Mouse (Mus musculus): ENCODE measurements around the gene Gm5269. TPM values are rescaled to one million over a fixed set of nuclear protein-coding genes. Genes with fewer than 3 reads are reported as not detected.

Gm5269 gene
- polyA plus RNA-seq (2015; fragmentation: Nextera tagmentation; extraction: Ambion mirVana): not detected in 2 replicates

- ATAC-seq (ENCODE audit: insufficient read depth): no peak
- no peaks in the 10 kb centered on the region for H3K9me3 ChIP-seq (replicated peaks)
- no peak within 1 kb of the TSS for H3K9ac ChIP-seq
- H3K27me3 ChIP-seq: no peaks in the 10 kb centered on the region
- no peaks in the 10 kb centered on the region for H3K36me3 ChIP-seq (replicated peaks)
- no peak within 1 kb of the TSS for H3K27ac ChIP-seq (replicated peaks)
- no peak within 1 kb of the TSS for H3K4me2 ChIP-seq
- no peaks in the 10 kb centered on the region for H3K4me1 ChIP-seq (replicated peaks)
- no peak within 1 kb of the TSS for H3K4me3 ChIP-seq (replicated peaks)
Measured at GRCm38 (mm10) chr1:45890173-45890572, at the start of gene Gm5269. TSS of gene Gm5269 (minus strand) at chr1:45890273.

- no peak for ATAC-seq (ENCODE audit: insufficient read depth)
- H3K9ac ChIP-seq: no peak overlapping the region
- H3K27me3 ChIP-seq: no peaks in the 10 kb centered on the region
- no peaks in the 10 kb centered on the region for H3K9me3 ChIP-seq (replicated peaks)
- no peaks in the 10 kb centered on the region for H3K36me3 ChIP-seq (replicated peaks)
- no peak overlapping the region for H3K27ac ChIP-seq (replicated peaks)
- H3K4me2 ChIP-seq: no peak overlapping the region
- H3K4me1 ChIP-seq (replicated peaks): peaks cover 17% of the 10 kb centered on the region
- no peak overlapping the region for H3K4me3 ChIP-seq (replicated peaks)
Measured at GRCm38 (mm10) chr1:45931127-45931526, 41.1 kb upstream of the Gm5269 start.

GRCm38 (mm10) chr1:45926911-45927310, 36.8 kb upstream of the Gm5269 start:
- Histone ChIP-seq H3K9ac (peak overlapping the region; percentile 18; the same call in 1 of the 2 replicates), H3K4me1 (replicated peaks) (peaks cover 44% of the 10 kb centered on the region), H3K36me3 (replicated peaks) (peaks cover 15% of the 10 kb centered on the region; the same call in 1 of the 2 replicates), H3K4me3 (replicated peaks) (peak overlapping the region; percentile 85), H3K27ac (replicated peaks) (peak overlapping the region; percentile 93), H3K27me3 (no peaks in the 10 kb centered on the region), H3K4me2 (peak overlapping the region; percentile 85), H3K9me3 (replicated peaks) (no peaks in the 10 kb centered on the region)
- 27% methylated on average over 3 of the region's 3 CpGs for WGBS (ENCODE audit: insufficient replicate concordance)
- ATAC-seq (ENCODE audit: insufficient read depth): no peak

- WGBS (ENCODE audit: insufficient replicate concordance): 6% methylated on average over 9 of the region's 9 CpGs
- ATAC-seq (ENCODE audit: insufficient read depth): peak; percentile 88
- H3K9ac ChIP-seq: peak within 1 kb of the TSS; percentile 82
Measured at GRCm38 (mm10) chr1:45926393-45926763, 36.3 kb upstream of the Gm5269 start, which contains the start of gene Slc40a1. TSS of gene Slc40a1 (minus strand) at chr1:45926523.

GRCm38 (mm10) chr1:45925500-45926392, 35.7 kb upstream of the Gm5269 start:
- Histone ChIP-seq H3K27ac (replicated peaks) (peak overlapping the region; percentile 93), H3K36me3 (replicated peaks) (peaks cover 20% of the 10 kb centered on the region), H3K4me3 (replicated peaks) (peak overlapping the region; percentile 85), H3K4me1 (replicated peaks) (peaks cover 44% of the 10 kb centered on the region), H3K9me3 (replicated peaks) (no peaks in the 10 kb centered on the region), H3K27me3 (no peaks in the 10 kb centered on the region), H3K9ac (peak overlapping the region; percentile 82), H3K4me2 (peak overlapping the region; percentile 85)
- under 1% methylated on average over 53 of the region's 53 CpGs for WGBS (ENCODE audit: insufficient replicate concordance)
- ATAC-seq (ENCODE audit: insufficient read depth): peak; percentile 88

More at GRCm38 (mm10) chr1:45926393-45926763, 36.3 kb upstream of the Gm5269 start, which contains the start of gene Slc40a1:
- Histone ChIP-seq H3K27ac (replicated peaks) (peak within 1 kb of the TSS; percentile 93), H3K9me3 (replicated peaks) (no peaks in the 10 kb centered on the region), H3K4me1 (replicated peaks) (peaks cover 44% of the 10 kb centered on the region), H3K27me3 (no peaks in the 10 kb centered on the region), H3K36me3 (replicated peaks) (peaks cover 15% of the 10 kb centered on the region; the same call in 1 of the 2 replicates), H3K4me2 (peak within 1 kb of the TSS; percentile 85), H3K4me3 (replicated peaks) (peak within 1 kb of the TSS; percentile 85)

DNA sequence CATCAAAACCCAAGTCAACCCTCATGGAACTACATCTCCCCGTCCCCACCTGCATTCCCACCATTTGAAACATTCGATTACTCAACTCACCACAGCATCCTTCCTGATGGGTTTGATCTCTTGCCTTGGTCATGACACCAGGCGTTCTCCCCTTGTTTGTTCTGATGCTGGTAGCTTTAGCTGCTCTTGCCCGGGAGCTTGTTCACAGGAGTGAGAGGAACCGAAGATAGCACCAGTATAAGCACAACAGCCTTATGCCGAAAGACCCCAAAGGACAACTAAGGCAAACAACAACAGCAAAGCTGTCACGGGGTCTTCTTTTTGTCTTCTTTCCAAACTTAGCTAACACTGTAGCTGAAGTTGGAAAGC, 35.0 kb upstream of the Gm5269 start:
- peaks cover 44% of the 10 kb centered on the region for H3K4me1 ChIP-seq (replicated peaks)
- no peaks in the 10 kb centered on the region for H3K27me3 ChIP-seq
- peak; percentile 26 for ATAC-seq (ENCODE audit: insufficient read depth)
- H3K36me3 ChIP-seq (replicated peaks): peaks cover 22% of the 10 kb centered on the region
- 4% methylated on average over 7 of the region's 7 CpGs for WGBS (ENCODE audit: insufficient replicate concordance)
- no peaks in the 10 kb centered on the region for H3K9me3 ChIP-seq (replicated peaks)
- H3K9ac ChIP-seq: peak overlapping the region; percentile 82
- peak overlapping the region; percentile 85 for H3K4me2 ChIP-seq
- peak overlapping the region; percentile 85 for H3K4me3 ChIP-seq (replicated peaks)
- peak overlapping the region; percentile 93 for H3K27ac ChIP-seq (replicated peaks)

GRCm38 (mm10) chr1:45924516-45924915, 34.4 kb upstream of the Gm5269 start:
- H3K27me3 ChIP-seq: no peaks in the 10 kb centered on the region
- peak overlapping the region; percentile 85 for H3K4me3 ChIP-seq (replicated peaks)
- H3K36me3 ChIP-seq (replicated peaks): peaks cover 27% of the 10 kb centered on the region
- no peak for ATAC-seq (ENCODE audit: insufficient read depth)
- peak overlapping the region; percentile 85 for H3K4me2 ChIP-seq
- H3K4me1 ChIP-seq (replicated peaks): peaks cover 39% of the 10 kb centered on the region
- H3K9ac ChIP-seq: peak overlapping the region; percentile 82
- no peaks in the 10 kb centered on the region for H3K9me3 ChIP-seq (replicated peaks)
- 55% methylated on average over 7 of the region's 7 CpGs for WGBS (ENCODE audit: insufficient replicate concordance)
- peak overlapping the region; percentile 93 for H3K27ac ChIP-seq (replicated peaks)

- Histone ChIP-seq H3K4me3 (replicated peaks) (peak overlapping the region; percentile 85), H3K4me2 (peak overlapping the region; percentile 85), H3K4me1 (replicated peaks) (peaks cover 39% of the 10 kb centered on the region), H3K27me3 (no peaks in the 10 kb centered on the region), H3K9ac (no peak overlapping the region), H3K9me3 (replicated peaks) (no peaks in the 10 kb centered on the region), H3K36me3 (replicated peaks) (peaks cover 38% of the 10 kb centered on the region), H3K27ac (replicated peaks) (no peak overlapping the region)
- WGBS (ENCODE audit: insufficient replicate concordance): 65% methylated on average over 4 of the region's 4 CpGs
- ATAC-seq (ENCODE audit: insufficient read depth): no peak
Measured at GRCm38 (mm10) chr1:45923306-45923705, 33.2 kb upstream of the Gm5269 start.

GRCm38 (mm10) chr1:45920703-45921102, 30.6 kb upstream of the Gm5269 start:
- peak overlapping the region; percentile 64 for H3K27ac ChIP-seq (replicated peaks)
- no peak overlapping the region for H3K4me2 ChIP-seq
- peaks cover 59% of the 10 kb centered on the region for H3K36me3 ChIP-seq (replicated peaks)
- H3K4me3 ChIP-seq (replicated peaks): no peak overlapping the region
- no peaks in the 10 kb centered on the region for H3K9me3 ChIP-seq (replicated peaks)
- ATAC-seq (ENCODE audit: insufficient read depth): no peak
- H3K27me3 ChIP-seq: no peaks in the 10 kb centered on the region
- H3K9ac ChIP-seq: no peak overlapping the region
- peaks cover 23% of the 10 kb centered on the region for H3K4me1 ChIP-seq (replicated peaks)
- 77% methylated on average over 3 of the region's 3 CpGs for WGBS (ENCODE audit: insufficient replicate concordance)

DNA sequence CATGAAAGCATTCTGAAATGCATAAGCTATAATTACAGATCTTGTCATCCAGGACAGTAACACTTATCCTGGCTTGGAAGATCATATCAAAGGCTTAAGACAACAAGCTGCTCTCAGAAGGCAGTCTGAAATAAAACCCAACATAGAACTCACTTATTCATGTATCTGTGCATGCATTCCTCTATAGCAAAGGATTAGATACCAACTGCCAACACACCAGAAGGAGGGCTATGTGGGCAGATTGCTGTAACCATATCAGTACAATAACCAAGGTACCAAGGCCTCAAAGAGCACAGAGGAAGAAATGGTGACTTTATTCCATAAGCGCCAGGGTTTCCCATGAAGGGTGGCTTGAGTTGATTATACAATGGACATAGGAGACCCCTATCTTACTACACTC, 29.7 kb upstream of the Gm5269 start:
- Histone ChIP-seq H3K4me3 (replicated peaks) (no peak overlapping the region), H3K36me3 (replicated peaks) (peaks cover 67% of the 10 kb centered on the region), H3K9ac (no peak overlapping the region), H3K4me1 (replicated peaks) (peaks cover 20% of the 10 kb centered on the region), H3K9me3 (replicated peaks) (no peaks in the 10 kb centered on the region), H3K4me2 (no peak overlapping the region), H3K27me3 (no peaks in the 10 kb centered on the region), H3K27ac (replicated peaks) (no peak overlapping the region)
- 82% methylated on average over 1 of the region's 1 CpGs for WGBS (ENCODE audit: insufficient replicate concordance)
- no peak for ATAC-seq (ENCODE audit: insufficient read depth)

- ATAC-seq (ENCODE audit: insufficient read depth): no peak
- no peaks in the 10 kb centered on the region for H3K27me3 ChIP-seq
- WGBS (ENCODE audit: insufficient replicate concordance): 75% methylated on average over 4 of the region's 4 CpGs
- H3K4me3 ChIP-seq (replicated peaks): no peak overlapping the region
- H3K4me1 ChIP-seq (replicated peaks): peaks cover under 1% of the 10 kb centered on the region; the same call in 1 of the 2 replicates
- H3K9me3 ChIP-seq (replicated peaks): no peaks in the 10 kb centered on the region
- no peak overlapping the region for H3K4me2 ChIP-seq
- no peak overlapping the region for H3K27ac ChIP-seq (replicated peaks)
- no peak overlapping the region for H3K9ac ChIP-seq
- peaks cover 73% of the 10 kb centered on the region for H3K36me3 ChIP-seq (replicated peaks)
Measured at GRCm38 (mm10) chr1:45917136-45917803, 27.2 kb upstream of the Gm5269 start.

Measured in liver, embryonic 15.5 days (tissue).